Mouse (Mus musculus) G1E (cell line): ENCODE results near the gene Hoxb7. TPM values are rescaled to one million over a fixed set of nuclear protein-coding genes. Genes with fewer than 3 reads are reported as not detected.

ENCODE experiments used
- ATAC-seq: 2 replicates; pipeline ENCODE4 v1.8.0; 2016; ENCODE audit warnings: mild to moderate bottlenecking; ENCODE audit not compliant: insufficient number of reproducible peaks, poor library complexity, low FRiP score, severe bottlenecking; ENCODE audit errors: extremely low read depth
- DNase-seq: peaks from one replicate; pipeline ENCODE4 v3.0.0; 2012; ENCODE audit warnings: low spot score
- H3K27me3 ChIP-seq: 2 replicates; pipeline ENCODE4 v1.6.1; 2012; ENCODE audit warnings: mild to moderate bottlenecking, low read length, inconsistent platforms; ENCODE audit not compliant: insufficient read depth
- H3K36me3 ChIP-seq: replicated peaks from 2 replicates; pipeline ENCODE3; 2012; ENCODE audit warnings: mild to moderate bottlenecking, inconsistent platforms
- H3K4me1 ChIP-seq: 2 replicates; pipeline ENCODE4 v1.6.1; 2012; ENCODE audit warnings: low read depth, low read length, inconsistent platforms, mixed read lengths; ENCODE audit not compliant: insufficient read depth
- H3K4me3 ChIP-seq: 2 replicates; pipeline ENCODE4 v1.5.1; 2012; ENCODE audit warnings: low read depth, mild to moderate bottlenecking, inconsistent platforms, low read length, moderate library complexity, mixed read lengths
- H3K9me3 ChIP-seq: replicated peaks from 2 replicates; pipeline ENCODE4 v1.6.1; 2012; ENCODE audit warnings: inconsistent platforms
- CTCF ChIP-seq: IDR thresholded peaks from 2 replicates; pipeline ENCODE4 v1.5.1; 2012; ENCODE audit warnings: low read depth, low read length, inconsistent platforms, mixed read lengths
- GATA1 ChIP-seq: IDR thresholded peaks from 2 replicates; pipeline ENCODE4 v1.6.1; 2012; ENCODE audit warnings: borderline replicate concordance, low read length, inconsistent platforms, mixed read lengths
- GATA2 ChIP-seq: IDR thresholded peaks from 2 replicates; pipeline ENCODE4 v1.6.1; 2012; ENCODE audit warnings: low read depth, low read length, inconsistent platforms, borderline replicate concordance
- POLR2AphosphoS5 ChIP-seq: IDR thresholded peaks from 2 replicates; pipeline ENCODE4 v1.6.1; 2012; ENCODE audit warnings: low read depth, low read length, inconsistent platforms; ENCODE audit not compliant: insufficient replicate concordance
- TAL1 ChIP-seq: conservative IDR thresholded peaks from 2 replicates; pipeline ENCODE4 v1.6.1; 2012; ENCODE audit warnings: low read depth, low read length, inconsistent platforms, mixed read lengths
- polyA plus RNA-seq: library from polyadenylated mRNA; stranded (reverse); fragments of >175 nt; gene quantifications from 2 replicates; pipeline ENCODE4 v1.2.3, GENCODE M21; 2012
- total RNA-seq, 2 experiments: library from RNA; stranded (forward) in 1 of 2; stranded (reverse) in 1 of 2; fragments of 200-1000 nt in 1 of 2; fragments of >200 nt in 1 of 2; fragmentation: Nextera tagmentation in 1 of 2; gene quantifications; 2 replicates each; pipeline ENCODE4 v1.2.3; 2014 to 2017

The Hoxb7 gene
- total and polyA plus RNA-seq, 3 experiments, result not detected

DNA sequence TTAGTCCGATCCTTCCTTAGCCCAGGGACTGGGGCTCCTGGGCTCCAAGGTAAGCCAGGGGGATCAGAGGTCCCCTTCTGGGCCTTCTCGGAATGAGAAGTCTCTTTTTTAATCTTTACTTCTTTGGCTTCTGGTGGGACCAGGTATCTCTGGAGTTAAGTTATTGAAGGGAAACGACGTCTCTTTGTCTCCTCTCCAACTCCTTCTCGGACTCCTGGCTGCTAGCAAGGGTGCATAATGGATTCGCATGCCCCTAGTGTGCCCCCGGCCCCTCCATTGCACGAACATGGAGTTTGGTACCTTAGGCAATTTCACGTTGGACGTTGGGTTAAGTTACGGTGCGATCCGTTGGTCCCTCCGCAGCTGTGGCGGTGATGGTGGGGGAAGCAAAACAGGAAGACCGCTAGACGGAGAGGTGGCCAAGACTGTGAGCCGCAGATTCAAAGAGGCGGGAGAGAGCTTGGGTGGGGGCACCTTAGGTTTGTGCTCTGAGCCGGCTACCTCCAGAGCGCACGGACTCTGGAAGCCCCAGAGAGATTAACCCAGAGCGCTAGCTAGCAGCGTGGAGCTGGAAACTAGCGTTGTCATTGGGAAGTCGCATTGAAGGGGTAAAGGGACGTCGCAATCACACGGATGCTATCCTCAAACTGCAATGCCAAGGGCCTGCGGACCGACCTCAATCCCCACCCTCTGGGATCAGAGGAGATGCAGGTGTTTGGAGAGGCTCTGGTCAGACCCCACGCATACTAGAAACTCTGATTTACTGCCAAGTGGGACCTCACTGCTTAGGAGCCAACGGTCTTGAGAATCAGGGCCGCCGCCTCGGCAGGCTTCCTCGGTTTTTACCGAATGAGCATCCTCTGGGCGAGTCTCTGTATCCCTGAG is 31.1 kb upstream of the Hoxb7 start:
- Histone ChIP-seq H3K27me3 (peaks cover 30% of the 10 kb centered on the region), H3K36me3 (no peaks in the 10 kb centered on the region), H3K4me3 (no peak overlapping the region), H3K4me1 (no peaks in the 10 kb centered on the region), H3K9me3 (no peaks in the 10 kb centered on the region)
- TF ChIP-seq TAL1 (no peak), CTCF (no peak), GATA1 (no peak), POLR2AphosphoS5 (no peak), GATA2 (no peak)
- DNase-seq, result no peak
- no peak for ATAC-seq

DNA sequence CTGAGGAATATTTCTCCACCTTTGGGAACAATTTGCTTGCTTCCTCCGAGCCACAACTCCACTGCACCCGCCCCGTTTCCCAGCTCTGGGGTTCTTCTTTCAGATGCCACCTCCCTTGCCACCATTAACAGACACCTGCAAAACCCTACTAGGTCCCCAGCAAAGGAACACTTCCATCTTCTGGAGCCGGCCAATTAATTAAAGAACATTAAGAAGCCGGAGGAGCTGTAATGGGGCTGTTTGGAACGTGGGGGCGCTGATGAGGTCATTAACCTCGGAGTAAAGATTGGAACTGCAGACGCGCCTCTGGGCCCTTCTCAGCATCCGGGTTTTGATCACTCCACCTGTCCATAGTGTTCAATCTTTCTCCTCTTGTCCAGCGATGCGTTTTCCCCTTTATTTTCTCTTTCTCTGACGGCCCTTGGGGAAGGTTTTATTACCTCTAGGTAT is 30.4 kb upstream of the Hoxb7 start:
- Histone ChIP-seq H3K4me3 (no peak overlapping the region), H3K27me3 (peaks cover 28% of the 10 kb centered on the region), H3K4me1 (no peaks in the 10 kb centered on the region), H3K36me3 (no peaks in the 10 kb centered on the region), H3K9me3 (no peaks in the 10 kb centered on the region)
- TF ChIP-seq CTCF (no peak), GATA2 (no peak), GATA1 (no peak), POLR2AphosphoS5 (no peak), TAL1 (no peak)
- ATAC-seq (no peak), DNase-seq (no peak)

DNA sequence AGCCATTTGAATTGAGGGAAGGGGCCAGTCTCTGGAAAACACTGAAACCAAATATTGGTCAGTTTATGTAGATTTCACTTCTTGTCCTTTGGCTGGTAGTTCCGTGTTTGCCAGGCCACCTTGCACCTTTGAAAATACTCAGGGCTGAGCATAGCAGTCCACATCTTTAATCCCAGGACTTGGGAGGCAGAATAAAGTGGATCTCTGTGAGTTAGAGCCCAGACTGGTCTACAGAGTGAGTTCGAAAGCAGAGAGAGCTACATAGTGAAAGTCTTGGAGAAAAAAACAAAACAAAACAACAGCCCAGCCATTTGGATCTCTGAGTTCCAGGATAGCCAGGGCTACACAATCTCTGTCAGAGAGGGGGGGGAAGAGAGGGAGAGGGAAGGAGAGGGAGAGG is 29.3 kb upstream of the Hoxb7 start:
- Histone ChIP-seq H3K4me3 (no peak overlapping the region), H3K9me3 (no peaks in the 10 kb centered on the region), H3K36me3 (no peaks in the 10 kb centered on the region), H3K27me3 (peaks cover 24% of the 10 kb centered on the region), H3K4me1 (no peaks in the 10 kb centered on the region)
- no peak for DNase-seq
- no peak for ATAC-seq
- TF ChIP-seq TAL1 (no peak), GATA2 (no peak), GATA1 (no peak), POLR2AphosphoS5 (no peak), CTCF (no peak)

DNA sequence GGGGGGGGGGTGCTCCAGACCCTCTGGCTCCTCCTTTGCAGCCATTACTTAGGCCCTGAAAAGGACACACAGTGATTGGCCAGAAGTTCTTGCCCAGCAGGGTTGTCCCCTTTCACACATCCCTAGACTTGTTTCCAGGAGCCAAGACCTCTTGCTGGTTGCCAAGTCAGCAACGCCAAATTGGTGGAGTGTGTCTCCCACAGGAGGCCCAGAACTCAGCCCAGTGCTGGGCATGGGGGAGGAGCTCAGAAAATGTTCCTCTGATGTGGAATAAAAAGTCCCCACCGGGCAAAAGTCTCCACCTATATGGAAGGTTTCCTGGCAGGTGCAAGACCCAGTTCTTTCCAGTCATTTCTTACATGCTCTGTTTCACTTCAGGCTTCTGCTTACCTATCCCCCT is 27.4 kb upstream of the Hoxb7 start:
- H3K9me3 ChIP-seq, result no peaks in the 10 kb centered on the region
- H3K36me3 ChIP-seq, result no peaks in the 10 kb centered on the region
- DNase-seq (no peak), ATAC-seq (no peak)
- TF ChIP-seq TAL1 (no peak), POLR2AphosphoS5 (no peak), GATA1 (no peak), CTCF (no peak), GATA2 (no peak)
- H3K27me3 ChIP-seq, result peaks cover 34% of the 10 kb centered on the region
- H3K4me1 ChIP-seq, result no peaks in the 10 kb centered on the region
- no peak overlapping the region for H3K4me3 ChIP-seq

DNA sequence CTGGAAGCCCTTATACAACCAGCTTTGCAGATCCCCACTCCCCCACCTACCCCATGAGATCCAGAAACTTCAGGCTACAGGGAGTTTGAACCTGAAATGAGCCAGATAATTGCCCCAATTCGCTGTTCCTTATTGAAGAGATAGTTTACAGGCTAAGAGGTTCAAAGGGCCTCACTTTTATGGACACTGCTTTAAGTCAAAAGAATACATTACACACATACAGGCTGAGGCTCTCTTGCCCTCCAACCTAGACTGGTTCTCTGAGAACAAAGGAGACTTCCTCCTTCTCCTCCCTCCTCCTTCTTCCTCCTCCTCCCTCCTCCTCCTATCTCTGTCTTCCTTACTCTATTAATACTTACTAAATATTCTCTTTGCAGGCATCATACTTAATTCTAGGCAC is 26.9 kb upstream of the Hoxb7 start:
- Histone ChIP-seq H3K4me3 (no peak overlapping the region), H3K27me3 (peaks cover 38% of the 10 kb centered on the region), H3K36me3 (no peaks in the 10 kb centered on the region), H3K9me3 (no peaks in the 10 kb centered on the region), H3K4me1 (no peaks in the 10 kb centered on the region)
- DNase-seq, result no peak
- no peak for ATAC-seq
- TF ChIP-seq TAL1 (no peak), GATA2 (no peak), GATA1 (no peak), POLR2AphosphoS5 (no peak), CTCF (no peak)

DNA sequence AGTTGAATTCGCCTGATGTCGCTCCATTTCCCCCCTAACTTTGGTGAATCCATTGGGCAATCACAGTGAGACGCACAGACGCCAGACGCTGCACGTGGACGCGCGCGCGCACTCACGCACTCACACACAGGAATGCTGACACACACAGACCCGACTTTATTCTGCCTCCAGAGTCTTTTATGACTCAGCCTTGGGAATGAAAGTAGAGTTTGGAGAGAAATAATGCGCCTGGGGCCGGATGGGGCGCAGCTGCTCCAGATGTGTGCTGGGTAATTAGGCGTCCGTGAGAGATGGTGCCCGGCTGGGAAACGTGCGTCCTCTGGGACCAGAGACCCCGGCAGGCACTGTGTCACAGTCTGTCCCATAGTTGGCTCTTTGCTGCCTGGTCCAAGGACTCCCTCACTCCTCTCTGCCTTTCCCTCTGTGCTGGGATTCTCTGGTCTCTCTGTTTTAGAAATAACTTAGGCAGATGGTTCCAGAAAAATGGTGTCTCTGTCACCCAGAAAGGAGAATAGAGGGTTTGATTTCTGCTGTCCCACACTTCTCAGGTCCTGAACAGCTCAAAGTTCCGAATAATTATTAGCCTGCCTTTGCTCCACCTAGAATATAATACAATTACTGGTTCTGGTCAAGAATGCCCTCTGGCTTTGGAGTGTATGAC is 26.0 kb upstream of the Hoxb7 start:
- ATAC-seq (no peak), DNase-seq (no peak)
- no peaks in the 10 kb centered on the region for H3K9me3 ChIP-seq
- H3K4me1 ChIP-seq, result no peaks in the 10 kb centered on the region
- H3K4me3 ChIP-seq, result no peak overlapping the region
- no peaks in the 10 kb centered on the region for H3K36me3 ChIP-seq
- peaks cover 41% of the 10 kb centered on the region for H3K27me3 ChIP-seq
- no peak for TF ChIP-seq GATA2
- TF ChIP-seq TAL1, result no peak
